Mouse (Mus musculus) kidney, postnatal 10 days (tissue): ENCODE measurements around the gene Hist1h1e.
A peak's percentile ranks its signal among the peaks of the same experiment; 100 is the strongest.
"Not testable (repeated sequence)": the region's sequence is repeated elsewhere in the genome, so short reads cannot be mapped to it uniquely, and the experiment has no call there.

ENCODE experiments used
- DNase-seq: peaks from one replicate; pipeline ENCODE4 v3.0.0; 2021; ENCODE audit warnings: mixed read lengths

The Hist1h1e gene

DNA sequence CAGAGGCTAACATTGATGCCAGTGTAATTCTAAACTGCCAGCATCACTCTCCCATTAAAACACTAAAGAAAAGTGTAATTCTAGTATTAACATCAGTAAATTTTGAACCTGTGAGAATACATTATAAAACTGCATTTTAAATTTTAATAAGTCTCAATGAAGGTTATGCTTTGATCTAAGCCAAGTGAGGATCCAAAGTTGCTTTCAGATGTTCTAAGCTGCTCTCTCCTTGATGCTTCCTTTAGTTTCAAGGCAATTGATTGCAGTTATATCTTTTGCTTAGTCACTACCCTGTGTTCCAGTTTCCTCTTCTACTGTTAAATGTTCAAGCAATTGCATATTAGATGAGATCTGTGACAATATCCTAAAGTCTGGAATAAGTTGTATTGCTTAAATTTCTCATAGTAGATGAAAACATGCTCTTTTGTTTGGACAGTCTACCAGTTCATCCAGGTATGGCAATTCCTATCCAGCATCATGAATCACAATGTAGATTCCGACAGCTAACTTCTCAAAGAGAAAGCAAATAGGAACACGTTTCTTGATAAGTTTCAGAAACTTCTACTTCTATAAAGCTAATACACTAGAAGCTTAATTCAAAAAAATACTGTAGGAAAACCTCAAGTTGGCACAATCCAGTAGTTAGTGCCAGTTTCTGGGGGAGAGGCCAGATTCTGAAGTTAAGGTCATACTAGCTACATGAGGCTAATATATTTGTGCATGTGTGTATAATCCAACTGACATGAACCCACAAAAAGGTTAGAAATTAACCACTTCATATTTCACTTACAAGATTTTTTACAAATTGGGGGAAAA lies 49.9 kb downstream of the Hist1h1e start:
- no peak for DNase-seq

DNA sequence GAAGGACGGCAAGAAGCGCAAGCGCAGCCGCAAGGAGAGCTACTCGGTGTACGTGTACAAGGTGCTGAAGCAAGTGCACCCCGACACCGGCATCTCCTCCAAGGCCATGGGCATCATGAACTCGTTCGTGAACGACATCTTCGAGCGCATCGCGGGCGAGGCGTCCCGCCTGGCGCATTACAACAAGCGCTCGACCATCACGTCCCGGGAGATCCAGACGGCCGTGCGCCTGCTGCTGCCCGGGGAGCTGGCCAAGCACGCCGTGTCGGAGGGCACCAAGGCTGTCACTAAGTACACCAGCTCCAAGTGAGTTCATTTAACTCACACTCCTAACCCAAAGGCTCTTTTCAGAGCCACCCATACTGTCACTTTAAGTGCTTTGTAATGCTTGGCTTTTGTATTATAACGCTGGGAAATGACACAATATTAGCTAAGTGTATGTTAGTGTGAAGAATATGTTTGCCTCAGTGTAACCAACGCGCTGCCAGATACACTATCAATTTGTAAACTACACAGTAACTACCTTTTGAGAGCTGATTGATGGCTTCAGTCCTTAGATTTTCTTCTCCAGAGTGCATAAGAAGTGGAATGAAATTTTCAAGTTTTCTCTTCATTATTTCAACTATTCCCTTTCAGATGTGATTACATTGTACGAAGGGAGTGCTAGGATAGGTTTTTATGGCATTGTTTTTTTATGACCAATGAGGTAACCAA lies 50.7 kb downstream of the Hist1h1e start:
- not testable (repeated sequence) for DNase-seq

DNA sequence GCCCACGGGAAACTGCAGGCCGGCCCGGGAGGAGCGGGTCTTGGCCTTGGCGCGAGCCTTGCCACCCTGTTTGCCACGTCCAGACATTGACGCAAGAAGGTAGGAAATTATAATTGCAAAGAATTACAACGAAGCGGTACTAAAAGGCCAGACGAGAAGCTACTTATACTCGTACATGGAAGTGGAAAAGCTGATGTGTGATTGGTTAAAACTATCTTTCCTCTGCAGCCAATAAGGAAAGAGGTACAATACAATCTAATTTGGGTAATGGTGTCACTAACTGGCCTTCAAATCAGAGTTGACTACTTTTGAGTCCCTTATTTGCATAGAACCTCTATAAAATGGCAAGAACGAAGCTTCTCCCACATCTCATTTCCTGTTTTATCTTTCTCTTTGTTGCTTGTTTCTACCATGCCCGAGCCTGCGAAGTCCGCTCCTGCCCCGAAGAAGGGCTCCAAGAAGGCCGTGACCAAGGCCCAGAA lies 51.3 kb downstream of the Hist1h1e start, which contains the start of the genes Hist1h2ae and Hist1h2bg:
Gene Hist1h2ae, minus strand, starts transcription at position 199 of the 482 bp plus-strand sequence.
Gene Hist1h2bg, plus strand, starts transcription at position 375 of the 482 bp plus-strand sequence.
- DNase-seq: peak; percentile 69
